In genomic region chr12:99574299-99574698, GRCm38 (mm10) we compare ENCODE assay signal across 22 mouse cellular contexts. TPM values are rescaled to one million over a fixed set of nuclear protein-coding genes. Genes with fewer than 3 reads are reported as not detected.
DNase-seq lines count a peak whose midpoint lies in the region; ATAC-seq and TF ChIP-seq lines count a peak whose summit lies in the region.
"Had no signal": no experiment of that assay in that cellular context is flagged by ENCODE, and none has a peak within 500 bp of the region (broad histone marks: within the 10 kb centered on the region; RNA-seq: fewer than 3 reads in every experiment).

No protein-coding gene starts in this region.

- no peak overlapping the region for H3K9ac ChIP-seq in forebrain, embryonic 13.5 days
- H3K9ac ChIP-seq in lung, embryonic 16.5 days (ENCODE audit: low read length) = no peak overlapping the region
- H3K9ac ChIP-seq in ES-Bruce4 (ENCODE audit: low read depth, poor library complexity, severe bottlenecking) = no peak overlapping the region
- H3K9ac ChIP-seq in hindbrain, embryonic 12.5 days = no peak overlapping the region
- H3K9ac ChIP-seq in kidney, embryonic 15.5 days = no peak overlapping the region
- H3K9ac ChIP-seq: hindbrain, embryonic 13.5 days; midbrain, embryonic 15.5 days; neural tube, embryonic 12.5 days; stomach, embryonic 15.5 days had no signal

- no peak for TF ChIP-seq POLR2A in ES-Bruce4 (IDR thresholded peaks at IDR 0.05; ENCODE audit: insufficient read depth, low read length)

- no peak for TF ChIP-seq CTCF in ES-Bruce4 (IDR thresholded peaks at IDR 0.05; ENCODE audit: low read depth, low read length)

- peak; percentile 87 for TF ChIP-seq EP300 in ES-Bruce4 (IDR thresholded peaks at IDR 0.05; ENCODE audit: insufficient read depth, low read depth, low read length)

- no peaks in the 10 kb centered on the region for H3K9me3 ChIP-seq in forebrain, embryonic 13.5 days (replicated peaks)
- no peaks in the 10 kb centered on the region for H3K9me3 ChIP-seq in forebrain, embryonic 10.5 days
- H3K9me3 ChIP-seq in lung, embryonic 16.5 days (ENCODE audit: control insufficient read depth, low read length) = no peaks in the 10 kb centered on the region
- no peaks in the 10 kb centered on the region for H3K9me3 ChIP-seq in ES-Bruce4 (replicated peaks; ENCODE audit: control insufficient read depth, insufficient read depth, low read length, poor library complexity, severe bottlenecking)
- H3K9me3 ChIP-seq in hindbrain, embryonic 12.5 days (replicated peaks) = no peaks in the 10 kb centered on the region
- H3K9me3 ChIP-seq in kidney, embryonic 15.5 days (replicated peaks) = no peaks in the 10 kb centered on the region
- H3K9me3 ChIP-seq: heart, embryonic 10.5 days; hindbrain, embryonic 13.5 days; midbrain, embryonic 15.5 days; neural tube, embryonic 12.5 days; stomach, embryonic 15.5 days had no signal

- no peak overlapping the region for H3K27ac ChIP-seq in forebrain, embryonic 13.5 days
- no peak overlapping the region for H3K27ac ChIP-seq in forebrain, embryonic 10.5 days
- H3K27ac ChIP-seq in lung, embryonic 16.5 days (ENCODE audit: low read length) = no peak overlapping the region
- peak overlapping the region; percentile 26; the same call in 1 of the 2 replicates for H3K27ac ChIP-seq in ES-Bruce4 (ENCODE audit: insufficient read depth, low read length)
- no peak overlapping the region for H3K27ac ChIP-seq in hindbrain, embryonic 12.5 days
- H3K27ac ChIP-seq in kidney, embryonic 15.5 days = no peak overlapping the region
- H3K27ac ChIP-seq: heart, embryonic 10.5 days; hindbrain, embryonic 13.5 days; midbrain, embryonic 15.5 days; neural tube, embryonic 12.5 days; stomach, embryonic 15.5 days had no signal

- peaks cover 25% of the 10 kb centered on the region for H3K4me1 ChIP-seq in forebrain, embryonic 13.5 days
- H3K4me1 ChIP-seq in forebrain, embryonic 10.5 days = peaks cover 24% of the 10 kb centered on the region
- peaks cover 9% of the 10 kb centered on the region for H3K4me1 ChIP-seq in lung, embryonic 16.5 days (replicated peaks; ENCODE audit: control insufficient read depth, insufficient read depth, low read length)
- peaks cover 7% of the 10 kb centered on the region for H3K4me1 ChIP-seq in ES-Bruce4 (ENCODE audit: control insufficient read depth, insufficient read depth, low read length)
- H3K4me1 ChIP-seq in hindbrain, embryonic 12.5 days = 0 out of 2 replicates have a peak, but pooled peaks cover 2% of the 10 kb centered on the region
- peaks cover 6% of the 10 kb centered on the region for H3K4me1 ChIP-seq in kidney, embryonic 15.5 days
- H3K4me1 ChIP-seq: neural tube, embryonic 12.5 days had no signal

- no peaks in the 10 kb centered on the region for H3K36me3 ChIP-seq in forebrain, embryonic 13.5 days (ENCODE audit: poor library complexity, severe bottlenecking)
- H3K36me3 ChIP-seq in forebrain, embryonic 10.5 days (replicated peaks) = peaks cover 7% of the 10 kb centered on the region
- no peaks in the 10 kb centered on the region for H3K36me3 ChIP-seq in lung, embryonic 16.5 days (ENCODE audit: control insufficient read depth, insufficient read depth, low read length)
- H3K36me3 ChIP-seq in ES-Bruce4 (ENCODE audit: control insufficient read depth, insufficient read depth, low read length, poor library complexity, severe bottlenecking) = no peaks in the 10 kb centered on the region
- no peaks in the 10 kb centered on the region for H3K36me3 ChIP-seq in hindbrain, embryonic 12.5 days
- no peaks in the 10 kb centered on the region for H3K36me3 ChIP-seq in kidney, embryonic 15.5 days
- H3K36me3 ChIP-seq: hindbrain, embryonic 13.5 days; midbrain, embryonic 15.5 days; neural tube, embryonic 12.5 days; stomach, embryonic 15.5 days had no signal

- ATAC-seq in forebrain, embryonic 13.5 days = no peak
- ATAC-seq in lung, embryonic 16.5 days (ENCODE audit: low read depth) = 0 out of 2 replicates have a peak, but pooled peaks have one; percentile 55
- ATAC-seq in megakaryocyte, adult 5-6 weeks (ENCODE audit: poor library complexity, severe bottlenecking) = peak; percentile 52
- ATAC-seq in hindbrain, embryonic 12.5 days (ENCODE audit: low FRiP score) = no peak
- ATAC-seq in kidney, embryonic 15.5 days (replicated peaks; ENCODE audit: low FRiP score) = no peak
- ATAC-seq: forebrain, embryonic 16.5 days; midbrain, embryonic 15.5 days had no signal

- 28% methylated on average over 13 of the region's 13 CpGs for WGBS in forebrain, embryonic 13.5 days
- 46% methylated on average over 13 of the region's 13 CpGs for WGBS in forebrain, embryonic 10.5 days
- 50% methylated on average over 13 of the region's 13 CpGs for WGBS in lung, embryonic 16.5 days
- 49% methylated on average over 13 of the region's 13 CpGs for WGBS in hindbrain, embryonic 12.5 days
- 54% methylated on average over 13 of the region's 13 CpGs for WGBS in kidney, embryonic 15.5 days

- H3K4me3 ChIP-seq in forebrain, embryonic 13.5 days = no peak overlapping the region
- H3K4me3 ChIP-seq in forebrain, embryonic 10.5 days = no peak overlapping the region
- H3K4me3 ChIP-seq in lung, embryonic 16.5 days (ENCODE audit: low read length) = no peak overlapping the region
- no peak overlapping the region for H3K4me3 ChIP-seq in ES-Bruce4 (ENCODE audit: low read depth, low read length)
- no peak overlapping the region for H3K4me3 ChIP-seq in hindbrain, embryonic 12.5 days
- no peak overlapping the region for H3K4me3 ChIP-seq in kidney, embryonic 15.5 days (replicated peaks)
- H3K4me3 ChIP-seq: heart, embryonic 10.5 days; hindbrain, embryonic 13.5 days; midbrain, embryonic 15.5 days; neural tube, embryonic 12.5 days; stomach, embryonic 15.5 days had no signal

- DNase-seq in forebrain, embryonic 10.5 days (ENCODE audit: extremely low spot score, low spot score) = no peak
- DNase-seq in lung, postnatal 4 days = no peak
- DNase-seq: adrenal gland, postnatal 14 days; cerebellum, adult 2 months; kidney, adult 8-10 months; kidney, postnatal 4 days; left cerebral cortex, postnatal 4 days; lung, postnatal 14 days; thymus, postnatal 36 days had no signal

- peak overlapping the region; percentile 9; the same call in 1 of the 2 replicates for H3K4me2 ChIP-seq in forebrain, embryonic 13.5 days
- peak overlapping the region; percentile 16; the same call in 1 of the 2 replicates for H3K4me2 ChIP-seq in lung, embryonic 16.5 days (ENCODE audit: low read depth, low read length)
- H3K4me2 ChIP-seq in hindbrain, embryonic 12.5 days (replicated peaks) = no peak overlapping the region
- H3K4me2 ChIP-seq in kidney, embryonic 15.5 days = no peak overlapping the region
- H3K4me2 ChIP-seq: hindbrain, embryonic 13.5 days; liver, embryonic 11.5 days; midbrain, embryonic 15.5 days; neural tube, embryonic 12.5 days; stomach, embryonic 15.5 days had no signal

- H3K27me3 ChIP-seq in forebrain, embryonic 13.5 days = no peaks in the 10 kb centered on the region
- H3K27me3 ChIP-seq in forebrain, embryonic 10.5 days (ENCODE audit: poor library complexity, severe bottlenecking) = peaks cover 10% of the 10 kb centered on the region; the same call in 1 of the 2 replicates
- no peaks in the 10 kb centered on the region for H3K27me3 ChIP-seq in lung, embryonic 16.5 days (ENCODE audit: control insufficient read depth, insufficient read depth, low read depth, low read length)
- no peaks in the 10 kb centered on the region; the same call in 1 of the 2 replicates for H3K27me3 ChIP-seq in ES-Bruce4 (ENCODE audit: control insufficient read depth, insufficient read depth, low read length, poor library complexity, severe bottlenecking)
- H3K27me3 ChIP-seq in hindbrain, embryonic 12.5 days = peaks cover 4% of the 10 kb centered on the region; the same call in 1 of the 2 replicates
- H3K27me3 ChIP-seq in kidney, embryonic 15.5 days = no peaks in the 10 kb centered on the region
- H3K27me3 ChIP-seq: midbrain, embryonic 15.5 days; neural tube, embryonic 12.5 days; stomach, embryonic 15.5 days had no signal

RNA-seq across cellular contexts. Expression of gene Foxn3, which starts 10.9 kb away (rescaled TPM):
- 79.3 and 83.5 TPM in 2 replicates for polyA plus RNA-seq in forebrain, embryonic 13.5 days (2015; fragmentation: Nextera tagmentation; extraction: Ambion mirVana)
- polyA plus RNA-seq in forebrain, embryonic 10.5 days (2016; fragmentation: Nextera tagmentation; extraction: Ambion mirVana) = 46.4 and 47.3 TPM in 2 replicates
- polyA plus RNA-seq in lung, embryonic 16.5 days (2015; fragmentation: Nextera tagmentation; extraction: Ambion mirVana) = 60.4 and 60.8 TPM in 2 replicates
- polyA plus RNA-seq in ES-Bruce4 (2011; ENCODE audit: insufficient read depth, insufficient read length, low read depth, missing spikeins) = 61.0 and 68.4 TPM in 2 replicates
- 43.6 and 45.6 TPM in 2 replicates for total RNA-seq in megakaryocyte, adult 5-6 weeks (2015)
- total RNA-seq in megakaryocyte, adult 5-6 weeks (2017) = 17.4 and 19.6 TPM in 2 replicates
- 90.2 and 93.9 TPM in 2 replicates for polyA plus RNA-seq in hindbrain, embryonic 12.5 days (2016; fragmentation: Nextera tagmentation; extraction: Ambion mirVana)
- 60.8 and 65.7 TPM in 2 replicates for polyA plus RNA-seq in kidney, embryonic 15.5 days (2015; fragmentation: Nextera tagmentation; extraction: Ambion mirVana)

Comparison
In these comparisons a context has a peak if more than half of its experiments do, and no peak if none do; other contexts are left out.
1. ATAC-seq: peak in lung, embryonic 16.5 days (single experiment) and megakaryocyte, adult 5-6 weeks (single experiment); none in forebrain, embryonic 13.5 days (single experiment), hindbrain, embryonic 12.5 days (single experiment) and kidney, embryonic 15.5 days (single experiment).
2. H3K4me2 ChIP-seq: peak in forebrain, embryonic 13.5 days (single experiment) and lung, embryonic 16.5 days (single experiment); none in hindbrain, embryonic 12.5 days (single experiment) and kidney, embryonic 15.5 days (single experiment).